Mouse (Mus musculus): ENCODE measurements around the gene Dirc2.
A peak's percentile ranks its signal among the peaks of the same experiment; 100 is the strongest.

The Dirc2 gene

DNA sequence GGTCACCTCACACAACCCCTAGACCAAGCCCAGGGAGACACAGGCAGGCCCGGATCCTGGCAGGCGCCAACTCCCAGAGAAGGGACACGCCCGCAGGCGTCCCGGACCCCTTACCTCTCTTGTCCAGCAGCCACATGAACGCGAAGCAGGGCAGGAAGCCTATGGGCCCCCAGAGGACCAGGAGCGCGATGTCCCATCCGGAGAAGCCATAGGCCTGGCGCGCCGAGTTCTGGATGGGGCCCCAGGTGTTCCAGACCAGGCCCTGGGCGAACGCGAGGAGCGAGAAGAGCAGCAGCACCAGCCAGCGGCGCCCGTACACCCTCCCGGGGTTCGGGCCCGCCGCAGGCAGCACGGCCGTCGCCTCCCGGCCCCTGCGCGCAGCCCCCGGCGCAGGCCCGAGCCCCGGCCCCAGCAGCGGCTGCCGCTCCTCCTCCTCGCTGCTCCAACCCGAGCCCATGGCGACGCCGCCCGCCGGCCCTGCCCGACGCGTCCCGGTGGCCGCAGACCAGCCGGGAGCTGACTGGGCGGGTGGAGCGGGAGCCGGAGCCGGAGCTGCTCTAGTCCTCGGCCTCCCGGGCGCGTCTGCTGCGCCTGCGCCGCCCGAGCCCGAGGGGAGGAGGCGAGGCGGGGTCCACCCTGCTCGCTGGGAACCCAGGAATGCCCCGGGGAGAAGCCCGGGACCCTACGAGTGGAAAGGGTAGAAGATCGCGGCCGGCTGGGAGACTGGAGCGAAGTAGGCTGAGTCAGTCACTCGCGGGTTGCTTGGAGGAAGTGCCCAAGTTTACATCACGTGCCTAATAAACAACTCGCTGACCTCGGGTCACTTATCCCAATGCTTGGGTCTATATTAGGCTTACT is at the start of gene Dirc2:
Gene Dirc2 (minus strand): TSS at position 572 of the 858 bp plus-strand sequence.
- DNase-seq (ENCODE audit: low spot score) = peak; percentile 75

- peak; percentile 54 for DNase-seq (ENCODE audit: low spot score)
Measured at GRCm38 (mm10) chr16:35817255-35818089, 48.3 kb upstream of the Dirc2 start.

- DNase-seq (ENCODE audit: low spot score) = no peak
Measured at GRCm38 (mm10) chr16:35813119-35813518, 44.0 kb upstream of the Dirc2 start.

DNA sequence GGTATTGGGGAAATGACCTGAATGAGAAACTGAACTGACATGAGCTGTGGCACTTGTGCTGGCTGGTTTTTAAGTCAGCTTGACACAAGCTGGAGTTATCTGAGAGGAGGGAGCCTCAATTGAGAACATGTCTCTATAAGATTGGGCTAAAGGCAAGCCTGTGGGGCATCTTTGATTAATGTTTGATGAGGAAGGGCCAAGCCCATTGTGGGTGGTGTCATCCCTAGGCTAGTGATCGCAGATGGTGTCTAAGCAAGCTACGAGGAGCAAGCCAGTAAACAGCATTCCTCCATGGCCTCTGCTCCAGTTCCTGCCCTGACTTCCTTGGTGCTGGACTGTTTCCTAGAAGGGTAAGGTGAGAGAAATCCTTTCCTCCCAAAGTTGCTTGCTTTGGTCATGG is 39.7 kb upstream of the Dirc2 start:
- no peak for DNase-seq (ENCODE audit: low spot score)

DNA sequence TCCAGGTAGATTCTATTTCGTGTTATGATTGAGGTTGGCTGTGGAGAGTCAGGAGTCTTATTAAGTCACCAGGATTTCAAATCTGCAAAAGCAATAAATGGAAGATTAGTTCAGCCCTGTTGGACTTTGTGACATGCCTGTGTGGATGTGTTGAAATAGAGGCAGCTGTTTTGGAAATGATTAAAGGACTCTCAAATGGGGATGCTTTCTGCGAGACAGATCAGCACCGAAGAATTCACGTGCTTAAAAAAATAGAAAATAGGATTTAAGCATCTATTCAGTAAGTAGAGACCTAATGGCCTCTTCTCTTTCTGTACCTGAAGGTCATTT is 38.5 kb upstream of the Dirc2 start:
- DNase-seq (ENCODE audit: low spot score) = no peak

- no peak for DNase-seq (ENCODE audit: low spot score)
Measured at GRCm38 (mm10) chr16:35806973-35807662, 38.0 kb upstream of the Dirc2 start.

DNA sequence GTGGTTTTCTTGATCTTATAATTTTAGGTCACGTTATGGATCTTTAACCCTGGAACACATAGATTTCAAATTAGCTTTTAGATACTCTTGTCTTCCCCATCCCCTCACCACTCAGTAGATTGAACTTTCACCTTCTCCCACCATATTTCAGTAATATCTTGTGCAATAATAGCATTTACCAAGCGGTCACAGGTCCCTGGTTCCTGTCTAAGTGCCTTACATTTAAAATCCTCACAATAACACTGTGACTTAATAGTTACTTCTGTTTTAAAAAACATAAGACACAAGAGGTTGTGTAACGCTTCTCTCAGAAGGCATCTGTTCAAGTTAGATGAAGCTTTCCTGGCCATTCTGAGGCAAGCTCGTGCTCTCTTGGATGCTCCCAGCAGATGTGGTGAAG is 34.6 kb upstream of the Dirc2 start:
- DNase-seq (ENCODE audit: low spot score) = no peak

DNA sequence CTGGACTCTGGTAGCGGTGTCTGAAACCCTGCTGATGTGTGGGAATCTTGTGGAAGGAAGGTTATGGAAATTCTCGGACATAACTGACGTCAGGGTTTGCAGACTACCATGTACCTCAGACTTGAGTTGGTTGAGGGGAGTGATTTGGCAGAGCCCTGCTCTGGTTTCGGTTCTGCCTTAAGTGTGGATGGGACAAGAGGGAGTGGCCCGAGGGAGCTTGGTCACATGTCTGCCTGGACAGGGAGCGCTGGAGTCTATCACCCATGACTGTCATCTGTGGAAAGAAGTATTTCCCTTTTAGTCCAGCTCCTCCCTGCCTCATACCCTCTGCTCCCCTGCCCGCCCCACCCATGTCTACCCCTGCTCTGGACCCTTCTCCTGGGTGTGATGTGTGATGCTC is 33.0 kb upstream of the Dirc2 start:
- DNase-seq (ENCODE audit: low spot score) = no peak

DNA sequence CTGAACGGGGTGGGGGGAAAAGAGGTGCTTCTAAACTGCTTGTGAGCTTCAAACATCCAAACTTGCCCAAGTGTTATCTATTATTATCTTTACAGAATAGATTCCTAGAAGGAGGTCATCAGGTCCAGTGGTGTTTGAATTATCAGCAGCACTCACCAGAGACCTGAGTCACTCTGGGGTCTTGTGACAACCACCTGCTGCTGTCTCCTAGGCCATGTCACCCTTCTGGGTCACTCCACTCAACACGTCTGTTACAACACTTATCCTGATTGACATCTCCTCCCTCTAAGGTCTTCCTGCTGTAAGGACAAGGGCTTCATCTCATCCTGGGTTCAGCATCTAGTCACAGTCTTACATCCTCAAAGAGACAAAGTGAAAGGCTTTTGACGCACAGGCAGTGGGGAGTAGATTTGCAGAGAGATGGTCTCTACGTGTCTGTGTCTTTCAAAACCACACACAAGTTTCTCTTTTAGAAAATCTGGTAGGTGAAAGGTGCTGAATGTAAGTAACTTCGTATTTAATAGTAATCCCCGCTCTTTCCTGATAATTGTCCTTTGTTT is 22.9 kb upstream of the Dirc2 start:
- DNase-seq (ENCODE audit: low spot score) = no peak

- no peak for DNase-seq (ENCODE audit: low spot score)
Measured at GRCm38 (mm10) chr16:35788330-35788729, 19.2 kb upstream of the Dirc2 start.

GRCm38 (mm10) chr16:35787568-35788189 is 18.5 kb upstream of the Dirc2 start:
- no peak for DNase-seq (ENCODE audit: low spot score)

GRCm38 (mm10) chr16:35787163-35787562 is 18.0 kb upstream of the Dirc2 start:
- no peak for DNase-seq (ENCODE audit: low spot score)

- DNase-seq (ENCODE audit: low spot score) = no peak
Measured at GRCm38 (mm10) chr16:35784134-35784725, 15.1 kb upstream of the Dirc2 start.

GRCm38 (mm10) chr16:35783207-35783573 is 14.0 kb upstream of the Dirc2 start:
- no peak for DNase-seq (ENCODE audit: low spot score)

- DNase-seq (ENCODE audit: low spot score) = no peak
Measured at GRCm38 (mm10) chr16:35782451-35783206, 13.5 kb upstream of the Dirc2 start.

GRCm38 (mm10) chr16:35781651-35782050 is 12.5 kb upstream of the Dirc2 start:
- DNase-seq (ENCODE audit: low spot score) = no peak

DNA sequence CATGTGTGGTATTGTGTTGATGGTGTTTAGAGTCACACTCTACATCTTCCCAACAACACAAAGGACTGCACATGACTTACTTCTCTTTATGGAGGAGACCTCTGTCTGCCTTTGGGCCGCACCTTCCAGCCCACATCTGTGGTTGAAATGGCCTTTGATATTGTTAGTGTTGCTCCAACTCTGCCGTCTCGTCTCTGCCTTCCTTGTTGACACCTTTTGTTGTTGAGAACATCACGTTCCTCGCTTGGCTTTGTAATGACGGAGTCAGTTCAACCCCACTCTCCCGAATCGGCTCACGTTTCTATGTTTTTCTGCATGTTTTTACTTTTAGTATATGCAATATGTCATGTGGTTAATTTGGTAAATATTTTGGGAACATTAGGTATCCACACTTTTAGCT is 11.9 kb upstream of the Dirc2 start:
- no peak for DNase-seq (ENCODE audit: low spot score)

DNA sequence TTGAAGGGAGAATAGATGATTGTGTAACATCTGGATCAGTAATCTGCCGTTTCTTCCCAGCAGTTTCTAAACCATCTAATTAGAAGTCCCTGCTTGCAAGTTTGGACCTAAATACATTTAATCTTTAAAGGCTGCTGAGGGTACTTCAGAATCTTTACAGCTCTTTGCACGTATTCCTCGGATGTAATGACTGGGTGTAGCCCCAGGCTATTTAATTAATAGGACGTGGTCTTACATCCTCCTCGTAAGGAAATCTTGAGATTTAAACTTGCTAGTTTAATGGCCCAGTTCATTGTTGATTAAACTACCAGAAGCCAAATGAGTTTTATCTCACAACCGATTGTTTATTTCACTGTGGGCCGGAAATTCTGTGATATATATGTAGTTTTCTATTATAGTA is 10.5 kb upstream of the Dirc2 start:
- no peak for DNase-seq (ENCODE audit: low spot score)

GRCm38 (mm10) chr16:35777768-35778167 is 8.6 kb upstream of the Dirc2 start:
- DNase-seq (ENCODE audit: low spot score) = no peak

DNA sequence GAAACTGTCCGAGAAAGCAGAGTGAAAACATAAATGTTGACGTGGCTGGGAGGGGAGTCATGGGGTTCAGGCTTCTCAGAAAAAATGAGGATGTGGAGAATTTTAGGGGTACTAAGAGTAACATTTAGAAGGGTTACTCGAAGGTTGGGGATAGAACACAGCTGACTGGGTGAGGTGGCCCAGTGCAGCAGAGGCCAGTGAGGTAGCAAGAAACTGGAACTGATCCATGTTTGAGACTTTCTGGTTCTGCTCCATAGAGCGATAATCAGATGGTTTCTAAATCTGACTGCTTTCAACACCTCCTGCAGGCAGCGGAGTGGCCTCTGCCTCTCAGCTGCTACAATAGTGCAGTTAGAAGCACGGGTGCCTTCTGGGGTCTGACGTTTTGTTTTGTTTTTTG is 7.6 kb upstream of the Dirc2 start:
- DNase-seq (ENCODE audit: low spot score) = no peak

DNA sequence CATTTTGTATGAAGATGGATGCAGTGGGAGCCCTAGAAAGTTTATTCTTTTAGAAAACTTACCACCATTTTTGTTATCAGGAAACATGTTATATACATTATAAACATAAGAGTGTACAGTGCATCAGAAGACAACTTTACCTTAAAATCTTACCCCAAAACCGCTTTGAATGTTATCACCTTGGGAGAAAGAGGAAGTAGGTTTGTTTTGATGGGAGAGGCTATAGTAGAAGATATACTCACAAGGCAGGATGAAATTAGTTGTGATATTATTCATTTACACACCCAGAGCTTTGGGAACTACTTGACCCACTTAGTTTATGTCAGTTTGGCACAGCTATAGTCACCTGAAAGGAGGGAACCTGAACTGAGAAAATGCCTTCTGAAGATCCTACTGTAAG is 6.7 kb upstream of the Dirc2 start:
- no peak for DNase-seq (ENCODE audit: low spot score)
